Mouse (Mus musculus) cerebellum, postnatal 10 days (tissue): ENCODE measurements at regions not wholly inside any gene's neighbourhood (a gene's known extent, or its start where the extent isn't known, plus 50 kb on each side); places are given as distances from the start of the nearest gene placed in this dataset.
"Not testable (repeated sequence)": the region's sequence is repeated elsewhere in the genome, so short reads cannot be mapped to it uniquely, and the experiment has no call there.

Source experiments
- DNase-seq, 2 experiments: peaks; one replicate each; pipeline ENCODE4 v3.0.0; 2021; ENCODE audit warnings: mixed read lengths in 2 of 2

DNA sequence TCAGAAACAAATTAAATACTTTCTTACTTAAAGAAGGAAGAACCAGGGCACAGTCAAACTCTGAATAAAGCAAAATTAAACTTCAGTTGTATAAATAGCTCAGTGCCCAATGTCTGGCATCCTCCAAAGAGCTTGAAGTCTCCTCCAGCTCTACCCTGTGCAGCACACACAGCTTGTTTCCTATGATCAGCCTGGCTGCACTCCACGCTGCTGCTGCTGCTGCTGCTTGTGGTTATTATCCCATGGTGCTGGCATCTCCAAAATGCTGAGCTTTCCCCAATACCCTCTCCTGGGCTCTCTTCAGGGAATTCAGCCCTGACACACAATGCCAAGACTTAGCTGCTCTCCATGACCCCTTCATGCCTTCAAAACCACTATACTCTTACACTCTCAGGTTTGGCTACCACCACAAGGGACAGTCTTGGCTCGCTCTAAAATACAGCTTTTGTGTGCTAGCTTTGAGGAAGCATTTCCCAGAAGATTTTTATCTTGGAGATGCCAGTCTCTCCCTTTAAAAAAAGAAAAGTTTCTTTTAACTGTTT, 121.0 kb downstream of the Rab10 start:
- not testable (repeated sequence) for DNase-seq

GRCm38 (mm10) chr12:3188137-3188536, 121.6 kb downstream of the Rab10 start:
- no peak for DNase-seq

DNA sequence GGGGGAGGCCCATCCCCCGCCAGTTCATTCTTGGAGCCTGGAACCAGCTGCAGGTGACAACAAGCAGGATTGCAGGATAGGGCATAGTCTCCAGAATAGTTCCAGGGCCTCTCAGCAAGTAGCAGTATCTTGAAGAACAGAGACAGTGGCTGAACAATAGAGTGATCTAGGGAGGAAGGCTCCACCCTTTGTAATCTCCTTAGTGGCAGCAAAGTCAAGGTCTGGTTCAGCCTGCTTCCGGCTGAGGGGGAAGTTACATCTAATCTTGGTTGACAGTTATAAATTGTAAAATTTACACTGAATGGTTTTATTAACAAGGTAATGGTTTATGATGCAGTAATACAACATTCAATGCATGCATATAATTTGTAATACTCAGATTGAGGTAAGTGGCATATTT, 136.4 kb downstream of the Rab10 start:
- DNase-seq, result no peak

DNA sequence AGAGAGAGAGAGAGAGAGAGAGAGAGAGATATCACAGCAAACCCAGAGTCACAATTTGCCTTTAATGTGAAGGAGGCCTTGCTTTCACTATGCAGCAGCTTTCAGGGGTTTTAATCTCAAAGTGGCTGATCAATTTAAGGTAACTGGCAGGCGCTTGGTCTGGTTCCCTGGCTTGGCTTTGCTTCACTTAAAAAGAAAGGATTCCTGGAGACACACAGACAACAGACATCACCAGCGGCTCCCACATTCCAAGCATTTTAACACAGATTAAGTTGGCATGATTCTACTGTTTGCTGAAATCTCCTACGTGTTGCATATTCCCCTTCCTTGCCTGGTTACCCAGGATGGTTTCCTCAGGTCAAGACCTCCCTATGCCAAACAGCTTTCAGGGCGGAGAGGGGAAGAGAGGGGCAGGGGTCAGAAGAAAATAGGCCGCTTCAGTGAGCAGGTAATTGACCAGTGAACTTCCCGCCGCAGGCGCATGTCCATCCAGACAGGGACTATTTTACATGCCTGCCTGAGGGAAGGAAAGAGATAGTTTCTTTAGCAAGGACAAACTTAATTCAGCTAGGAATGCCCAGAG, 140.0 kb downstream of the Rab10 start:
- DNase-seq, result not testable (repeated sequence)

DNA sequence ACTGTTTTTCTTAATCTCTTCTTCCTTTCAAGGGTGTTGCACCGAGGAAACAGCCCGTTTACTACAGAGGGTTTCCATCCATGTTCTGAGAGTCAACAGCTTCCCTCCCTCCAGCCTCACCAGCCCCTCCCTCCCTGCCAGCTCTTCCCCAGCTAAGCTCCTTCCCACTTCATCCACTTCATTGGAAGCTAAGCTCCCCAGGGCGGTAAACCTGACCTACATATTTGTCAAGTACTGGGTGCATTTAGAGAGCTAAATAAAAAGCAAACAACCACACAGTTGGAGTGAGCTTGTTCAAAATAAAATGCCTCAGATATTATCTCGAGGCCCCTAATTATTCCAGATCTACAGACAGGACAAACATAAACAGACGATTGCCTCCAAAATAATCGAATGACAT, 148.1 kb downstream of the Rab10 start:
- not testable (repeated sequence) for DNase-seq

- not testable (repeated sequence) for DNase-seq
Observed at GRCm38 (mm10) chr12:3158771-3159170, 151.0 kb downstream of the Rab10 start.

DNA sequence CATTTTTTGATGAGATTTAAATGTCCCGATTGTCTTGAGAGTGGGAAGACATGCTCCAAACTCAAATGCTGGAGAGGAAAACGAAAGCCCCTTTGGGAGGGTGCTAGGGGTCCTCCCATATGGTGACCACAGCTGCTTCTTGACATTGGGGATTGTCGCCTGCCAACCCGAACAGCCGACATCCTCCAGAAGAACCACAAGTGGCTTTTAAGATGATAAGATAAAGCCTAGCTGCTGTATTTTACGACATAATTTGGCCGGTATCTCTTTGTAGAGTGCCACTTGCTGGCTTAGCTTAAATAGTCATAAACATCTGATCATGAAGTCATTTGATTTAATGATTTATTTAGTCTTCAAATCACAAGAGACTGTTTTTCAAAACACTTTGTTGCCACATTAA, 156.1 kb downstream of the Rab10 start:
- DNase-seq, result not testable (repeated sequence)

DNA sequence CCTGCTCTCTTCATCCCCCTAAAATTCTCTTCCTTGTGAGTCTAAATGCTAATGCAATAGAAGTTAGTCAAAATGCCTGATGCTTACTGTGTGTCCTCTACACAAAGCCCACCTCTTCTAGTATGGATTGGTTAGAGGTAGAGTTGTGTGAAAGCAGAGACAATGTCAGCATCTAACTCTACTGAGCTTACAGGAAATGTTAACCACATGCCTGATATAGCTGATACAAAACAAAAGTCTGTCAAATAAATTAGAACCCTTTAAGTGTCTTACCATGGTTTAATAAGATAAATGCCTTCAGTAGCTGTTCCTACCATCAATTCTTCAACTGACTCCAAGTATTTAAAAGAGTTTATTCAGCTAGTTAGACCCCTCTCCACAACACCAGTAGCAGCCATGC, 177.2 kb downstream of the Rab10 start:
- not testable (repeated sequence) for DNase-seq

- DNase-seq, result not testable (repeated sequence)
Observed at GRCm38 (mm10) chr12:3131149-3131751, 178.5 kb downstream of the Rab10 start.

- DNase-seq, result not testable (repeated sequence)
Observed at GRCm38 (mm10) chr12:3127336-3127735, 182.4 kb downstream of the Rab10 start.

DNA sequence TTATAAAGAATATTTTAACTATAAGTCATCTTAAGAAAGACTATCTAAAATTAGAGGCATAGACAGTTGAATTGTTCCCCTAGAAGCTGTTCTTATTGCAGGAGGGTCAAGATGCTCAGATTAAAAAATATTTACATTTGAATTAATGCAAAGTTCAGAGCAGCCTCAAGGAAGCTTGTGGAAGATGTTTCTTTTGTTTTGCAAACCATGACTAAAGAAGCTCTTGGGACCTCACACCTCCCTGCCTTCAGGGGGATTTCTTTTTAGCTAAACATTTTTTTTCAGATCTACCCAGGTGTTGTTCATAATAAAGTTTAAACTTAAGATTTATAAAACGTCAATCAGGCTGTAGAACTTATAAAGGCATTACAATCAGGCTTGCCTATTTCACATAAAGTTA, 185.7 kb downstream of the Rab10 start:
- no peak for DNase-seq

DNA sequence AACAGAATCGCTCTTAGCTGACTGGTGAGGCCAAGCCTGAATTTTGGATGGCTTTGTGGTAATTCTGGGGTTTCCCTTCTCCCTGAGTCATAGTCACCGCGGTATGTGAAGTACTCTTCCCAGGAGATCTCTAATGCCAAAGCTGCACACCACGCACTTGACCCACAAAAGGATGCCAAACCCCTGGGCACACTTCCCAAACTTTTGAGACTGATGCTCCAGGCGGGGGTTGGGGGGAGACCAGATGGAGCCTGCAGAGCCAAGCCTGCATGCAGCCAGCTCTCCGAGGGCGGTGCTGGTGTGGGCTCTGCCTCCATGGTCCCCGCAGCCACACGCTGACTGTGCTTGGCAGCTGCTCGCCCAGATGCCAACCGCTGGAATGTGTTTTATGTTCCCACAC, 199.2 kb downstream of the Rab10 start:
- DNase-seq, result peak; percentile 2 to 12

DNA sequence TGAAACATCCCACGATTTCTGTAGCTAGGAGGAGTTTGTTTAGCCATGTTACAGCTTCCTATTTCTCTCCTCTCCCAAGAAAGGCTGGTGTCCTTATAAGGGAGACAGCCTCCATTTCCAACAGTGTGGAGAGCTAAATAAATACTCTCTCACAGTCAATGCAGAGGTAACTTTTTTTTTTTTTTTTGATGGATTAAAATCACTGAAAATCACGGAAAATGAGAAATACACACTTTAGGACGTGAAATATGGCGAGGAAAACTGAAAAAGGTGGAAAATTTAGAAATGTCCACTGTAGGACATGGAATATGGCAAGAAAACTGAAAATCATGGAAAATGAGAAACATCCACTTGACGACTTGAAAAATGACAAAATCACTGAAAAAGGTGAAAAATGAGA, 200.1 kb downstream of the Rab10 start:
- peak in 1 of 2 experiments; percentile 57 for DNase-seq

- DNase-seq, result not testable (repeated sequence)
Observed at GRCm38 (mm10) chr12:3101963-3102362, 207.8 kb downstream of the Rab10 start.

- peak; percentile 58 to 64 for DNase-seq
Observed at GRCm38 (mm10) chr12:3098175-3098574, 211.6 kb downstream of the Rab10 start.

DNA sequence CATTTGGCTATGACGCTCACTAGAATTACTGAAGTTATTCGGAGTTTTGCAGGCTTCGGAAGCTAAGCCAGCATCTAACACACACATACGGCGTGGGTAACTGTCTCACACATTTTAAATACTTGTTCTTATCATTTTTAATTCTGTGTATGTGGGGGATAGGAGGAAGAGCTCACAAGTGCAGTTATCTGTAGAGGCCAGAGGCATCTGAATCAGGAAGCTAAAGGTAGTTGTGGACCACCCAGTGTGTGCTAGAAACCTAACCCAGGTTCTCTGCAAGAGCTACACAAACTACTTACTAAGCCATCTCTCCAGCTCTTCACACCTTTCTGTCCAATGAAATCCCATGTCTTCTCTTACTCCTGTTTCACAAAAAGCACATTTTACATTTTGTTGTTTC, 215.3 kb downstream of the Rab10 start:
- no peak for DNase-seq

- not testable (repeated sequence) for DNase-seq
Observed at GRCm38 (mm10) chr12:3092974-3093373, 216.8 kb downstream of the Rab10 start.

GRCm38 (mm10) chr12:3049546-3049945, 260.2 kb downstream of the Rab10 start:
- not testable (repeated sequence) for DNase-seq

- not testable (repeated sequence) for DNase-seq
Observed at GRCm38 (mm10) chr12:3018446-3018845, 291.3 kb downstream of the Rab10 start.

DNA sequence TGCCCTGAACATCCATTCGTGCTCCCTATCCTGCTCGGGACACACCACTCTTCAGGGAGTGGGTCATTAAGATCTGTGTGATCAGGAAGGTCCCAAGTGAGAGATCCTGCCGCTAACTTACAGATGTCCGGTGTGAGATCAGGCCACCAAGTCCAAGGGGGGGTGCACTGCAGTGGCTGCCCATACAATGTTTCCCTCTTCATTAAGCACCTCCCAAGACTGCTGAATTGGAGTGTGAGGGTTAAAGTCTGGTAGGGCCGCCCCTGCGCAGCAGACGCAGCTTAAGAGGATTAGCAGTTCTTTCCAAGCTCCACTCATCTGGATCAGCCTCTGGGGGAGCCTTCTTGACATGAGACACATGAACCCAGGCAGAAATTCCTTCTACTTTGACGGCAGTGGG, 293.0 kb downstream of the Rab10 start:
- not testable (repeated sequence) for DNase-seq
